Mouse (Mus musculus): ENCODE measurements at regions not wholly inside any gene's neighbourhood (a gene's known extent, or its start where the extent isn't known, plus 50 kb on each side); places are given as distances from the start of the nearest gene placed in this dataset.
"Not testable (repeated sequence)": the region's sequence is repeated elsewhere in the genome, so short reads cannot be mapped to it uniquely, and the experiment has no call there.

GRCm38 (mm10) chr7:111869337-111869736 is 89.6 kb upstream of the Galnt18 start:
- Histone ChIP-seq H3K27me3 (replicated peaks; ENCODE audit: control insufficient read depth, insufficient read depth, low read length) (no peaks in the 10 kb centered on the region), H3K4me3 (ENCODE audit: low read depth, low read length) (no peak overlapping the region), H3K4me2 (ENCODE audit: low read length) (no peak overlapping the region), H3K9me3 (ENCODE audit: control insufficient read depth, low read length) (no peaks in the 10 kb centered on the region), H3K9ac (ENCODE audit: low read length) (no peak overlapping the region), H3K36me3 (ENCODE audit: control insufficient read depth, insufficient read depth, low read length) (no peaks in the 10 kb centered on the region), H3K4me1 (replicated peaks; ENCODE audit: control insufficient read depth, insufficient read depth, low read length) (no peaks in the 10 kb centered on the region; the same call in 1 of the 2 replicates), H3K27ac (ENCODE audit: low read depth) (no peak overlapping the region)
- WGBS = 89% methylated on average over 6 of the region's 6 CpGs
- DNase-seq (ENCODE audit: low spot score) (no peak), ATAC-seq (replicated peaks; ENCODE audit: low FRiP score, low TSS enrichment, low read depth) (no peak)

DNA sequence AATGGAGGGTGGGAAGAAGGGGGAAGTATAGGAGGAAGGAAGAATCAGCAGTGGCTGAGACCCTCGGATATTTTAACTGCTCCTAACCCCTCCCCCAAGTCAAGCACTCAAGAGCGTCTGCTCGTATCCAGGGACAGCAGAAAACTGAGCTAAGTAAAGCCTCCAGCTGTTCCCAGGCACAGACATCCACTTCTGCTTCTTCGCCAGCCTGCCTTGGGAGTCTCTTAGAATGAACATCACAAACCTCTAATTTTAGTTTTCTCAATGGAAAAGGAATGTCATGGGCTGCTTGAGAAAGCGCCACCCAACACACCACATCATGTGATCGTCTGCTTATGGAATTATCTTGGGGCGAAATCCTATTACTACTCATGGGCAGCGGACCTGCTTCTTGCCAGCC is 83.3 kb upstream of the Galnt18 start:
- Histone ChIP-seq H3K27ac (ENCODE audit: low read depth) (no peak overlapping the region), H3K27me3 (replicated peaks; ENCODE audit: control insufficient read depth, insufficient read depth, low read length) (no peaks in the 10 kb centered on the region), H3K4me2 (ENCODE audit: low read length) (no peak overlapping the region), H3K9ac (ENCODE audit: low read length) (no peak overlapping the region), H3K36me3 (ENCODE audit: control insufficient read depth, insufficient read depth, low read length) (no peaks in the 10 kb centered on the region), H3K4me1 (replicated peaks; ENCODE audit: control insufficient read depth, insufficient read depth, low read length) (peaks cover 5% of the 10 kb centered on the region), H3K4me3 (ENCODE audit: low read depth, low read length) (no peak overlapping the region), H3K9me3 (ENCODE audit: control insufficient read depth, low read length) (no peaks in the 10 kb centered on the region)
- 54% methylated on average over 8 of the region's 8 CpGs for WGBS
- ATAC-seq (replicated peaks; ENCODE audit: low FRiP score, low TSS enrichment, low read depth) (no peak), DNase-seq (ENCODE audit: low spot score) (no peak)

DNA sequence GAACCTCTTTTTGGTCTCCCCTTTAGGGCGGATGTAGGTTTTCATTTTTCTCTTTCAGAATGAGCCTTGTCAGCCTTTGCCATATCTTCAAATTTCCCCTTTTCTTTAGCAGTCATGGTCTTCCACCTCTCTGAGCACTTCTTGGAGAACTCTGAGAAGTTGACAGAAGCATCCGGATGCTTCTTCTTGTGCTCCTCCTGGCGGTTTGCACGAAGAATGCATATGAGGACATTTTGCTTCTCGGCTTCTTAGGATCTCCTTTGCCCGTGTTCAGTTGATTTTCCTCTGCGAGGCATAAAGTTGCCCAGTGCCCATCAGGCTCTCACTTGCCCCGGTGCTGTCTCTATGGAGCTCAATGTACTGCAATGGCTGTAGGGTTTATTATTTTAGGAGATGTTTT is 78.5 kb upstream of the Galnt18 start:
- not testable (repeated sequence) for H3K4me2 ChIP-seq (ENCODE audit: low read length); H3K4me3 ChIP-seq (ENCODE audit: low read depth, low read length); H3K27ac ChIP-seq (ENCODE audit: low read depth); H3K27me3 ChIP-seq (replicated peaks; ENCODE audit: control insufficient read depth, insufficient read depth, low read length); H3K36me3 ChIP-seq (ENCODE audit: control insufficient read depth, insufficient read depth, low read length); H3K4me1 ChIP-seq (replicated peaks; ENCODE audit: control insufficient read depth, insufficient read depth, low read length); DNase-seq (ENCODE audit: low spot score); H3K9me3 ChIP-seq (ENCODE audit: control insufficient read depth, low read length); H3K9ac ChIP-seq (ENCODE audit: low read length); ATAC-seq (replicated peaks; ENCODE audit: low FRiP score, low TSS enrichment, low read depth)
- 87% methylated on average over 8 of the region's 8 CpGs for WGBS

DNA sequence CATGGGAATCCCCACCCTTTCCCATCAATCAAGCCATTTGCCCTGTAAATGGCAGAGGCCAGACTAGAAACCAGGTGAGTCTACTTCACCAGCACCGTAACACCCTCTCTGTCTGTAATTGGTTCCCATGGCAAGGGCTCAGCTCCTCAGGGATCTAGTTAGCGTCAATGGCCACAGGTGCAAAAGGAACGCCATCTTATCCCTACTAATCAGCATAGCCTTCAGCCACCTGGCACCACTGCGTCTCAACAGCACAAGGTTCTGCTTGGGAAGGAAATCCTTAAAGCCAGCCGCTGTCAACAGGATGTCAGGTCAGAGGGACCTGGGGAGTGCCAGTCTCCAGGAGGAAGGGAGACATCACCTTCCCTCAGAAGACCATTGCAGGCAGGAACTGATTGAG is 77.2 kb upstream of the Galnt18 start:
- ATAC-seq (replicated peaks; ENCODE audit: low FRiP score, low TSS enrichment, low read depth) (no peak), DNase-seq (ENCODE audit: low spot score) (no peak)
- Histone ChIP-seq H3K27me3 (replicated peaks; ENCODE audit: control insufficient read depth, insufficient read depth, low read length) (no peaks in the 10 kb centered on the region), H3K9me3 (ENCODE audit: control insufficient read depth, low read length) (no peaks in the 10 kb centered on the region), H3K27ac (ENCODE audit: low read depth) (no peak overlapping the region), H3K4me2 (ENCODE audit: low read length) (no peak overlapping the region), H3K9ac (ENCODE audit: low read length) (no peak overlapping the region), H3K36me3 (ENCODE audit: control insufficient read depth, insufficient read depth, low read length) (no peaks in the 10 kb centered on the region), H3K4me1 (replicated peaks; ENCODE audit: control insufficient read depth, insufficient read depth, low read length) (no peaks in the 10 kb centered on the region), H3K4me3 (ENCODE audit: low read depth, low read length) (no peak overlapping the region)
- WGBS = 65% methylated on average over 5 of the region's 5 CpGs

- H3K4me2 ChIP-seq (ENCODE audit: low read length) = no peak overlapping the region
- H3K27ac ChIP-seq (ENCODE audit: low read depth) = no peak overlapping the region
- WGBS = 60% methylated on average over 3 of the region's 3 CpGs
- H3K36me3 ChIP-seq (ENCODE audit: control insufficient read depth, insufficient read depth, low read length) = no peaks in the 10 kb centered on the region
- H3K27me3 ChIP-seq (replicated peaks; ENCODE audit: control insufficient read depth, insufficient read depth, low read length) = no peaks in the 10 kb centered on the region
- ATAC-seq (replicated peaks; ENCODE audit: low FRiP score, low TSS enrichment, low read depth) = no peak
- no peak overlapping the region for H3K9ac ChIP-seq (ENCODE audit: low read length)
- DNase-seq (ENCODE audit: low spot score) = no peak
- H3K4me3 ChIP-seq (ENCODE audit: low read depth, low read length) = no peak overlapping the region
- H3K9me3 ChIP-seq (ENCODE audit: control insufficient read depth, low read length) = no peaks in the 10 kb centered on the region
- no peaks in the 10 kb centered on the region for H3K4me1 ChIP-seq (replicated peaks; ENCODE audit: control insufficient read depth, insufficient read depth, low read length)
These were observed 75.5 kb upstream of the Galnt18 start for GRCm38 (mm10) chr7:111855309-111855708.

GRCm38 (mm10) chr7:111846417-111846816 is 66.6 kb upstream of the Galnt18 start:
- Histone ChIP-seq H3K9me3 (ENCODE audit: control insufficient read depth, low read length) (no peaks in the 10 kb centered on the region; the same call in 1 of the 2 replicates), H3K4me1 (replicated peaks; ENCODE audit: control insufficient read depth, insufficient read depth, low read length) (no peaks in the 10 kb centered on the region), H3K27me3 (replicated peaks; ENCODE audit: control insufficient read depth, insufficient read depth, low read length) (no peaks in the 10 kb centered on the region), H3K4me3 (ENCODE audit: low read depth, low read length) (no peak overlapping the region), H3K9ac (ENCODE audit: low read length) (no peak overlapping the region), H3K36me3 (ENCODE audit: control insufficient read depth, insufficient read depth, low read length) (no peaks in the 10 kb centered on the region), H3K4me2 (ENCODE audit: low read length) (no peak overlapping the region), H3K27ac (ENCODE audit: low read depth) (no peak overlapping the region)
- no peak for DNase-seq (ENCODE audit: low spot score)
- no peak for ATAC-seq (replicated peaks; ENCODE audit: low FRiP score, low TSS enrichment, low read depth)
- WGBS = 68% methylated on average over 1 of the region's 1 CpGs

GRCm38 (mm10) chr7:111843715-111844114 is 63.9 kb upstream of the Galnt18 start:
- no peak overlapping the region for H3K4me3 ChIP-seq (ENCODE audit: low read depth, low read length)
- H3K9ac ChIP-seq (ENCODE audit: low read length) = no peak overlapping the region
- 84% methylated on average over 4 of the region's 4 CpGs for WGBS

GRCm38 (mm10) chr7:111840826-111841225 is 61.0 kb upstream of the Galnt18 start:
- Histone ChIP-seq H3K9ac (ENCODE audit: low read length) (no peak overlapping the region), H3K27me3 (replicated peaks; ENCODE audit: control insufficient read depth, insufficient read depth, low read length) (no peaks in the 10 kb centered on the region), H3K4me3 (ENCODE audit: low read depth, low read length) (no peak overlapping the region), H3K4me2 (ENCODE audit: low read length) (no peak overlapping the region), H3K4me1 (replicated peaks; ENCODE audit: control insufficient read depth, insufficient read depth, low read length) (no peaks in the 10 kb centered on the region), H3K36me3 (ENCODE audit: control insufficient read depth, insufficient read depth, low read length) (no peaks in the 10 kb centered on the region), H3K27ac (ENCODE audit: low read depth) (no peak overlapping the region), H3K9me3 (ENCODE audit: control insufficient read depth, low read length) (no peaks in the 10 kb centered on the region; the same call in 1 of the 2 replicates)
- no peak for DNase-seq (ENCODE audit: low spot score)
- no peak for ATAC-seq (replicated peaks; ENCODE audit: low FRiP score, low TSS enrichment, low read depth)
- WGBS = 74% methylated on average over 1 of the region's 1 CpGs

More at GRCm38 (mm10) chr7:111843715-111844114, 63.9 kb upstream of the Galnt18 start:
- H3K4me2 ChIP-seq (ENCODE audit: low read length) = no peak overlapping the region
- ATAC-seq (replicated peaks; ENCODE audit: low FRiP score, low TSS enrichment, low read depth) (no peak), DNase-seq (ENCODE audit: low spot score) (no peak)
- no peaks in the 10 kb centered on the region for H3K36me3 ChIP-seq (ENCODE audit: control insufficient read depth, insufficient read depth, low read length)
- H3K9me3 ChIP-seq (ENCODE audit: control insufficient read depth, low read length) = no peaks in the 10 kb centered on the region; the same call in 1 of the 2 replicates
- H3K27me3 ChIP-seq (replicated peaks; ENCODE audit: control insufficient read depth, insufficient read depth, low read length) = no peaks in the 10 kb centered on the region
- H3K4me1 ChIP-seq (replicated peaks; ENCODE audit: control insufficient read depth, insufficient read depth, low read length) = no peaks in the 10 kb centered on the region
- H3K27ac ChIP-seq (ENCODE audit: low read depth) = no peak overlapping the region

DNA sequence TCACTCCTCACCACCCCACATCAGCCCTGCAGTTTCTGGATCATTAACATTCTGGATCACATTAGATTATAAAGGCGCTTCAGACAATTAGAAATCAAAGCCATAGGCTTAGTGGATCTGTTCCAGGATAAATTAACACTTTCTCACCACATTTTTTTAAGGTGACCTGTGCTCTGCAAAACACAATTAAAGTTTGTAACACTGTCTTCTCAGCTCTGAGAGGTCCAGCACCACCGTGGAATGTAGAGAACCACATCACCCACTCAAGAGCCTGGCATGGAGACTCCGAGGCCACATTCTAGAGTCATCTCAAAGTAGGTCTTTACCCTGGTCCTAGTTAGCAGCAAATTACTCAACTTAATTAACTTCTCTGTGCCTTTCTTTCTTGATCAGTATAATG is 58.4 kb upstream of the Galnt18 start:
- Histone ChIP-seq H3K9ac (ENCODE audit: low read length) (no peak overlapping the region), H3K27me3 (replicated peaks; ENCODE audit: control insufficient read depth, insufficient read depth, low read length) (no peaks in the 10 kb centered on the region), H3K4me1 (replicated peaks; ENCODE audit: control insufficient read depth, insufficient read depth, low read length) (no peaks in the 10 kb centered on the region), H3K4me2 (ENCODE audit: low read length) (no peak overlapping the region), H3K4me3 (ENCODE audit: low read depth, low read length) (no peak overlapping the region), H3K27ac (ENCODE audit: low read depth) (no peak overlapping the region), H3K9me3 (ENCODE audit: control insufficient read depth, low read length) (no peaks in the 10 kb centered on the region; the same call in 1 of the 2 replicates), H3K36me3 (ENCODE audit: control insufficient read depth, insufficient read depth, low read length) (no peaks in the 10 kb centered on the region)
- DNase-seq (ENCODE audit: low spot score) (no peak), ATAC-seq (replicated peaks; ENCODE audit: low FRiP score, low TSS enrichment, low read depth) (no peak)
- 90% methylated on average over 3 of the region's 3 CpGs for WGBS

All from intestine, embryonic 14.5 days (tissue).